Mouse (Mus musculus): Measurements from ENCODE around the gene Phlda1.

DNA sequence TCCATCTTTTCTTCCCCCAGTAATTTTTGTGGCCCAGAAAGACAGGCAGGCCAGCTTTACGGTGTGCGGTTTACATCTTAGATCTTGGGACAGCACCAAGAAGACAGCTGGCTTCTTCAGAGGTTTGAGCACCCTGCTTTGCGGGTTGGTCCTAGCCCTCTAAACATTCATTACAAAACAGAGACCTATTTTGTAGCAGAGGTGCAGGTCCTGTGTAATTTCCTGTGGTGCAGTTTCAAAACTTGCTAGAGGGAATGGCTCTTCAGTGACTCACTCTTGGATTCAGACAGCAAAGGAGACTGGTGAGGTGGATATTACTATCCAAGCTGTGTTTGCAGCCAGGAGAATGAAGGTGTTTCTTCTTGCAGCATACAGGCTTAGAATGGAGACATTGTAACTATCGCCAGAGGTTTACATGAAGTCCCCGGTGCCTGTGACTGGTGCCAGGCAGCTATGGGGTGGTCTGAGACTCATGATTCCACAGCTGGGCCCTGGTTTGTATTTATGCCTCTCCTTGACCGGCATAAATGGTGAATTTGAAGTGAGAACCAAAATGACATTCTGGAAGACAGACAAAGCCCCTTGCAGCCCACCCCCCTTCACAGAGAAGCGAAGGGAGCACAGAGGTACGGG lies 10.8 kb downstream of the Phlda1 start:
- TF ChIP-seq GATA1 (IDR thresholded peaks at IDR 0.05; ENCODE audit: low read length) (no peak), TAL1 (IDR thresholded peaks at IDR 0.05; ENCODE audit: low read length) (no peak)

Measured in erythroblast, embryonic 14.5 days (primary cell).